Mouse (Mus musculus) lung, postnatal 0 days (tissue): ENCODE results near the gene Cnst. TPM values are rescaled to one million over a fixed set of nuclear protein-coding genes. Genes with fewer than 3 reads are reported as not detected.

ENCODE experiments used
- ATAC-seq: fragments of 200-750 bp; cut with Nextera tagmentation; 2 replicates; pipeline ENCODE4 v1.8.0; 2017; ENCODE audit warnings: moderate library complexity
- DNase-seq: peaks from one replicate; pipeline ENCODE4 v3.0.0-alpha.2; 2016; ENCODE audit warnings: low spot score
- H3K27ac ChIP-seq: fragments of 300-500 bp; sonication (generic); 2 replicates; pipeline ENCODE4 v1.5.1; 2014; ENCODE audit warnings: antibody characterized with exemption, mild to moderate bottlenecking, low read length, mixed read lengths
- H3K27me3 ChIP-seq: fragments of 300-500 bp; sonication (generic); replicated peaks from 2 replicates; pipeline ENCODE4 v1.6.1; 2014; ENCODE audit warnings: low read length, mixed read lengths; ENCODE audit not compliant: insufficient read depth
- H3K36me3 ChIP-seq: fragments of 300-500 bp; sonication (generic); 2 replicates; pipeline ENCODE4 v1.6.1; 2014; ENCODE audit warnings: low read length, mixed read lengths; ENCODE audit not compliant: insufficient read depth
- H3K4me1 ChIP-seq: fragments of 300-500 bp; sonication (generic); 2 replicates; pipeline ENCODE4 v1.6.1; 2014; ENCODE audit warnings: antibody characterized with exemption, low read depth, low read length, mixed read lengths; ENCODE audit not compliant: insufficient read depth
- H3K4me2 ChIP-seq: fragments of 300-500 bp; sonication (generic); replicated peaks from 2 replicates; pipeline ENCODE4 v1.6.1; 2014; ENCODE audit warnings: low read depth, mild to moderate bottlenecking, low read length, moderate library complexity, mixed read lengths
- H3K4me3 ChIP-seq: fragments of 300-500 bp; sonication (generic); 2 replicates; pipeline ENCODE4 v1.5.1; 2014; ENCODE audit warnings: low read depth, low read length
- H3K9ac ChIP-seq: fragments of 300-500 bp; sonication (generic); replicated peaks from 2 replicates; pipeline ENCODE4 v1.6.1; 2014; ENCODE audit warnings: low read depth, mild to moderate bottlenecking
- H3K9me3 ChIP-seq: fragments of 300-500 bp; sonication (generic); 2 replicates; pipeline ENCODE4 v1.6.1; 2016; ENCODE audit warnings: low read length, mixed read lengths
- CTCF ChIP-seq: IDR thresholded peaks from 2 replicates; pipeline ENCODE4 v1.5.1; 2016; ENCODE audit warnings: antibody characterized with exemption, mild to moderate bottlenecking
- EP300 ChIP-seq: IDR thresholded peaks from 2 replicates; pipeline ENCODE4 v1.6.1; 2016; ENCODE audit warnings: antibody characterized with exemption, mild to moderate bottlenecking, control low read depth
- WGBS: fragments of 180-500 bp; shearing (Covaris S2); extraction: QIAGEN DNeasy Blood & Tissue Kit; methylation state at CpG from one replicate; pipeline ENCODE4 v1.1.7; 2014; 5-methylcytosine and 5-hydroxymethylcytosine counted together
- polyA plus RNA-seq: library from polyadenylated mRNA; unstranded; fragments of >200 nt; fragmentation: Nextera tagmentation; extraction: Ambion mirVana; gene quantifications from 2 replicates; pipeline ENCODE4 v1.2.1, GENCODE M21; 2015

The Cnst gene
- polyA plus RNA-seq, 1 experiment from 2014 or later: 16.8 TPM

GRCm38 (mm10) chr1:179627855-179628254, 81.7 kb downstream of the Cnst start:
- no peak overlapping the region for H3K9ac ChIP-seq
- no peak overlapping the region for H3K4me3 ChIP-seq
- TF ChIP-seq EP300: no peak
- TF ChIP-seq CTCF: no peak
- no peaks in the 10 kb centered on the region for H3K4me1 ChIP-seq
- no peaks in the 10 kb centered on the region for H3K9me3 ChIP-seq
- 83% methylated on average over 4 of the region's 4 CpGs for WGBS
- no peak overlapping the region for H3K4me2 ChIP-seq
- H3K27ac ChIP-seq: no peak overlapping the region
- ATAC-seq: no peak
- H3K36me3 ChIP-seq: peaks cover 17% of the 10 kb centered on the region; the same call in 1 of the 2 replicates
- H3K27me3 ChIP-seq: no peaks in the 10 kb centered on the region
- DNase-seq: no peak

GRCm38 (mm10) chr1:179628438-179629106, 82.4 kb downstream of the Cnst start:
- DNase-seq (no peak), ATAC-seq (no peak)
- Histone ChIP-seq H3K4me1 (no peaks in the 10 kb centered on the region), H3K4me3 (no peak overlapping the region), H3K27me3 (no peaks in the 10 kb centered on the region), H3K27ac (no peak overlapping the region), H3K9me3 (no peaks in the 10 kb centered on the region), H3K36me3 (peaks cover 17% of the 10 kb centered on the region; the same call in 1 of the 2 replicates), H3K9ac (no peak overlapping the region), H3K4me2 (no peak overlapping the region)
- 47% methylated on average over 8 of the region's 8 CpGs for WGBS
- TF ChIP-seq EP300 (no peak), CTCF (no peak)

- Histone ChIP-seq H3K36me3 (peaks cover 17% of the 10 kb centered on the region; the same call in 1 of the 2 replicates), H3K4me3 (no peak overlapping the region), H3K9ac (no peak overlapping the region), H3K27me3 (no peaks in the 10 kb centered on the region), H3K9me3 (no peaks in the 10 kb centered on the region), H3K4me1 (no peaks in the 10 kb centered on the region), H3K4me2 (no peak overlapping the region), H3K27ac (no peak overlapping the region)
- WGBS: 81% methylated on average over 5 of the region's 5 CpGs
- no peak for DNase-seq
- TF ChIP-seq CTCF (no peak), EP300 (no peak)
- no peak for ATAC-seq
Measured at GRCm38 (mm10) chr1:179629276-179629675, 83.1 kb downstream of the Cnst start.

GRCm38 (mm10) chr1:179632746-179633413, 86.7 kb downstream of the Cnst start:
- H3K9ac ChIP-seq: no peak overlapping the region
- ATAC-seq (no peak), DNase-seq (no peak)
- H3K4me3 ChIP-seq: no peak overlapping the region
- WGBS: 77% methylated on average over 11 of the region's 11 CpGs
- no peaks in the 10 kb centered on the region for H3K4me1 ChIP-seq
- H3K9me3 ChIP-seq: no peaks in the 10 kb centered on the region
- H3K27ac ChIP-seq: no peak overlapping the region
- no peaks in the 10 kb centered on the region for H3K27me3 ChIP-seq
- H3K4me2 ChIP-seq: no peak overlapping the region
- no peaks in the 10 kb centered on the region for H3K36me3 ChIP-seq
- TF ChIP-seq CTCF: no peak
- TF ChIP-seq EP300: no peak

- ATAC-seq (0 out of 2 replicates have a peak, but pooled peaks have one; percentile 8), DNase-seq (peak; percentile 49)
- H3K27ac ChIP-seq: no peak overlapping the region
- TF ChIP-seq CTCF (peak; percentile 72), EP300 (no peak)
- 0% methylated on average over 1 of the region's 1 CpGs for WGBS
- H3K9ac ChIP-seq: no peak overlapping the region
- no peaks in the 10 kb centered on the region for H3K4me1 ChIP-seq
- no peaks in the 10 kb centered on the region for H3K9me3 ChIP-seq
- H3K27me3 ChIP-seq: no peaks in the 10 kb centered on the region
- H3K4me2 ChIP-seq: no peak overlapping the region
- H3K4me3 ChIP-seq: no peak overlapping the region
- no peaks in the 10 kb centered on the region for H3K36me3 ChIP-seq
Measured at GRCm38 (mm10) chr1:179633414-179633752, 87.2 kb downstream of the Cnst start.

- no peaks in the 10 kb centered on the region for H3K4me1 ChIP-seq
- no peaks in the 10 kb centered on the region for H3K9me3 ChIP-seq
- no peak overlapping the region for H3K4me3 ChIP-seq
- H3K9ac ChIP-seq: no peak overlapping the region
- H3K4me2 ChIP-seq: no peak overlapping the region
- DNase-seq: no peak
- 88% methylated on average over 3 of the region's 3 CpGs for WGBS
- no peaks in the 10 kb centered on the region for H3K36me3 ChIP-seq
- H3K27me3 ChIP-seq: no peaks in the 10 kb centered on the region
- ATAC-seq: no peak
- no peak overlapping the region for H3K27ac ChIP-seq
- no peak for TF ChIP-seq EP300
- peak; percentile 3; the same call in 1 of the 2 replicates for TF ChIP-seq CTCF
Measured at GRCm38 (mm10) chr1:179634159-179634558, 88.0 kb downstream of the Cnst start.
